Mouse (Mus musculus) bone marrow, adult 2 months (tissue): ENCODE data around the gene Traf1. TPM values are rescaled to one million over a fixed set of nuclear protein-coding genes. Genes with fewer than 3 reads are reported as not detected.

Source experiments
- H3K27ac ChIP-seq: fragments of 200-500 bp; 2 replicates; pipeline ENCODE4 v1.5.1; 2012; ENCODE audit warnings: low read depth, mild to moderate bottlenecking, control low read depth, inconsistent platforms, low read length; ENCODE audit not compliant: control insufficient read depth, poor library complexity, insufficient read depth
- H3K4me1 ChIP-seq: fragments of 200-500 bp; 2 replicates; pipeline ENCODE4 v1.6.1; 2011; ENCODE audit warnings: low read length; ENCODE audit not compliant: control insufficient read depth, insufficient read depth
- H3K4me3 ChIP-seq: fragments of 200-500 bp; replicated peaks from 2 replicates; pipeline ENCODE3; 2011; ENCODE audit warnings: mild to moderate bottlenecking, low read depth, low read length, control low read depth; ENCODE audit not compliant: control insufficient read depth
- CTCF ChIP-seq: fragments of 200-500 bp; IDR thresholded peaks from 2 replicates; pipeline ENCODE4 v1.5.1; 2011; ENCODE audit warnings: low read length, control low read depth; ENCODE audit not compliant: control insufficient read depth, insufficient read depth
- POLR2A ChIP-seq: fragments of 200-500 bp; IDR thresholded peaks from 2 replicates; pipeline ENCODE4 v1.6.1; 2011; ENCODE audit warnings: low read depth, mild to moderate bottlenecking, control low read depth, low read length, borderline replicate concordance; ENCODE audit not compliant: control insufficient read depth
- WGBS: fragments of 180-500 bp; shearing (Covaris S2); methylation state at CpG from one replicate; pipeline ENCODE4 v1.1.7; 2018; 5-methylcytosine and 5-hydroxymethylcytosine counted together
- polyA plus RNA-seq: library from polyadenylated mRNA; stranded (reverse); fragments of >200 nt; gene quantifications from 2 replicates; pipeline ENCODE4 v1.2.4, GENCODE M21; 2011; ENCODE audit warnings: low replicate concordance; ENCODE audit not compliant: missing spikeins, insufficient read depth, insufficient read length

The Traf1 gene
- polyA plus RNA-seq, 1 experiment: 9.8 TPM

- H3K27ac ChIP-seq: no peak overlapping the region
- no peak overlapping the region for H3K4me3 ChIP-seq
- H3K4me1 ChIP-seq: no peaks in the 10 kb centered on the region; the same call in none of the 2 replicates
- TF ChIP-seq CTCF: no peak
- TF ChIP-seq POLR2A: no peak
- WGBS: 76% methylated on average over 8 of the region's 8 CpGs
Measured at GRCm38 (mm10) chr2:34984885-34985284, 23.3 kb upstream of the Traf1 start.

- WGBS: 66% methylated on average over 11 of the region's 11 CpGs
- H3K27ac ChIP-seq: no peak overlapping the region
- H3K4me1 ChIP-seq: peaks cover 4% of the 10 kb centered on the region
- no peak overlapping the region for H3K4me3 ChIP-seq
- TF ChIP-seq CTCF (no peak), POLR2A (no peak)
Measured at GRCm38 (mm10) chr2:34982906-34983698, 21.5 kb upstream of the Traf1 start.

- no peak overlapping the region for H3K4me3 ChIP-seq
- 59% methylated on average over 14 of the region's 14 CpGs for WGBS
- no peak for TF ChIP-seq CTCF
- no peak for TF ChIP-seq POLR2A
- H3K4me1 ChIP-seq: peaks cover 5% of the 10 kb centered on the region
- peak overlapping the region; percentile 17; the same call in 1 of the 2 replicates for H3K27ac ChIP-seq
Measured at GRCm38 (mm10) chr2:34982096-34982724, 20.6 kb upstream of the Traf1 start.

DNA sequence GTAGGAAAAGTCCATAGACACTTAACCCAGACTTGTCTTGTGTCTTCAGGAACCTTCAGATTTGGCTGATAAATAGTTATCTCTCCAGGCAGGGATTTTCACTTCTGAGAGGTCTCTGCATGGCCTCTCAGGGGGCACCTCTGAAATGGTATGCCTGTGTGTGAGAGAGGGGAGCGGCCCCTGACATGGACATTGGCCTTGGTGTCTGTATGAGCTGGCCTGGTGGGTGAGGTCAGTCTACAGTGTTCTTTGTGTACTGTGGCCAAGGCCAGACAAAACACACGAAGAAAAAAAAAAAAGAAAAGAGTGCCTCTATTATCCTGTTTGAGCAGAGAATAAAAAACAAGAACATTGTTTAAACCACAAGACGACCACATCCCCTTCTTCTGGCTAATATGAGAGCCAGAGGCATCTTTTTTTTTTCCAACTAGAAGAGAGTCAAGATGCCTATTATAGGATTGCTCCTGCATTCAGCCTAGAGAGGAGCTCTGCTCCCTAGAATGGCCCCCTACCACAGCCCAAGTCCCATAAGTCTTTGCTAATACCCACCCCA, 18.0 kb upstream of the Traf1 start:
- TF ChIP-seq CTCF: no peak
- no peak for TF ChIP-seq POLR2A
- peaks cover 7% of the 10 kb centered on the region for H3K4me1 ChIP-seq
- no peak overlapping the region for H3K4me3 ChIP-seq
- WGBS: 24% methylated on average over 3 of the region's 3 CpGs
- no peak overlapping the region for H3K27ac ChIP-seq

- 57% methylated on average over 2 of the region's 2 CpGs for WGBS
- Histone ChIP-seq H3K27ac (no peak overlapping the region; the same call in 1 of the 2 replicates), H3K4me3 (no peak overlapping the region), H3K4me1 (peaks cover 7% of the 10 kb centered on the region)
- TF ChIP-seq CTCF (no peak), POLR2A (no peak)
Measured at GRCm38 (mm10) chr2:34978226-34978625, 16.7 kb upstream of the Traf1 start.

DNA sequence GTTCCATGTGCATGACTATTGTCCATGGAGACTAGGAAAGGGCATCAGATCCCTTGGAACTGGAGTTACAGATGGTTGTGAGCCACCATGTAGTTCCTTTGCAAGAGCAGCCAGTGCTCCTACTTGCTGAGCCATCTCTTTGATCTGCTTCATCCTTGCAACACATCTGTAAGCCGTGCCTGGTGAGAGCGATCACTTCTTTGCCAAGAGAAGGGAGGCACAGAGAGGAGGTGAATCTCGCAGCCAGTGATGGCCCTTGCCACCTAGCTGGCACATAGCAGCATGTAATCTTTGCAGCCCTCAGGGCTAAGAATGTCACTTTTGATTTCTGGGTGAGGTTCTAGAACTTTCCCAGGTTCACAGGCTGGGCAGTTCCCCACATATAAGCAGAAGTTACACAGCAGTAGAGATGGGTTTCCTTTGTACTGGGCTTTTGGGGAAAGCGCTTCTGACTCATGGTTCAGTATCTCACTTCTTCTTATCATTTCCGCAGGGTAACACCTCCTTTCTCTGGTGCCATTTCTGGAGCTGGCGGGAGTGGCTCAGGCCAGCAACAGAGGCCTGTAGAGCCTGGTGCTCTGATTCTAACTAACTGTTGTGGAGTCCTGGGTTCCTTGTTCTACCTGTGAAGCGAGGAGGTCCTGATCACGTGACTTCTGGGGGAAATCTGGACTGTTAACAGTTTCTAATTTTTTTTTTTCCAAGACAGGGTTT, 15.5 kb upstream of the Traf1 start:
- no peak for TF ChIP-seq POLR2A
- peaks cover 7% of the 10 kb centered on the region for H3K4me1 ChIP-seq
- 18% methylated on average over 8 of the region's 8 CpGs for WGBS
- peak overlapping the region; percentile 86 for H3K27ac ChIP-seq
- H3K4me3 ChIP-seq: peak overlapping the region; percentile 10

- no peak for TF ChIP-seq CTCF
- no peak for TF ChIP-seq POLR2A
- H3K4me1 ChIP-seq: peaks cover 7% of the 10 kb centered on the region
- H3K27ac ChIP-seq: peak overlapping the region; percentile 56; the same call in 1 of the 2 replicates
- no peak overlapping the region for H3K4me3 ChIP-seq
- 18% methylated on average over 6 of the region's 6 CpGs for WGBS
Measured at GRCm38 (mm10) chr2:34976447-34976846, 14.9 kb upstream of the Traf1 start.

DNA sequence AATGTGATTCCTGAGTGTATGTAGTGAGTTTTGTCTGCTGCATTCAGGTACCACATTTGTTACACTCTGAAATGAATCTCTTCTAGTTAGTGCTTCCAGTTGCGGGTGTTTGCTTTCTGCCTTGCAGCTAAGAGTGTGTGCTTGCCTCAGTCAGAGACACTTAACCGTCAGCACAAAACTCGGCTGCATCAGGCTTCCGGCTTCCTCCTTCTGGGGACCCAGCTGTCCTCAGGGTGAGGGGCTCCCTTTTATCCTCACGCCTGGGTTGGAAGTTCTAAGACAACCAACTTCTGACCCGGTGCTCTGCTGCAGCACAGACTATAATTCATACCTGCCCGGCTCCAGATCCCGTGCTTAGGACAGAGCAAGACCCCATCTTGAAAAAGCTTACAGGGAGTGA, 11.5 kb upstream of the Traf1 start:
- WGBS: 78% methylated on average over 8 of the region's 8 CpGs
- H3K27ac ChIP-seq: no peak overlapping the region

More for the DNA sequence above, 11.5 kb upstream of the Traf1 start:
- Histone ChIP-seq H3K4me1 (peaks cover 3% of the 10 kb centered on the region; the same call in 1 of the 2 replicates), H3K4me3 (no peak overlapping the region)
- no peak for TF ChIP-seq POLR2A
